Mouse (Mus musculus): ENCODE measurements around the gene Lep.

- no peak for TF ChIP-seq CTCF (IDR thresholded peaks at IDR 0.05; ENCODE audit: insufficient read depth, low read depth, low read length)
- no peak for TF ChIP-seq POLR2A (IDR thresholded peaks at IDR 0.05; ENCODE audit: insufficient read depth, low read depth, low read length)
Measured at GRCm38 (mm10) chr6:29073462-29074132, 13.6 kb downstream of the Lep start.
